Mouse (Mus musculus): ENCODE data around the gene Vwa3b.

GRCm38 (mm10) chr1:37041856-37042255 is 15.5 kb downstream of the Vwa3b start:
- TF ChIP-seq POLR2A (IDR thresholded peaks at IDR 0.05; ENCODE audit: insufficient read length, low read depth): no peak
- TF ChIP-seq E2F4 (IDR thresholded peaks at IDR 0.05; ENCODE audit: insufficient read depth): no peak
- TF ChIP-seq USF1 (IDR thresholded peaks at IDR 0.05; ENCODE audit: low read depth): no peak
- no peak for TF ChIP-seq MYOD1 (IDR thresholded peaks at IDR 0.05; ENCODE audit: control insufficient read depth in 1 of 3, insufficient read length in 2 of 3, low read depth in 2 of 3)
- no peak for TF ChIP-seq MAX (IDR thresholded peaks at IDR 0.05; ENCODE audit: low read depth)
- TF ChIP-seq MYOG (IDR thresholded peaks at IDR 0.05; ENCODE audit: control insufficient read depth in 1 of 3, insufficient read depth in 1 of 3, insufficient read length in 2 of 3, low read depth in 2 of 3): no peak
- TF ChIP-seq TCF3 (IDR thresholded peaks at IDR 0.05; ENCODE audit: insufficient read length, low read depth): no peak
- no peak for TF ChIP-seq CEBPB (IDR thresholded peaks at IDR 0.05; ENCODE audit: insufficient read depth, poor library complexity, severe bottlenecking)
- TF ChIP-seq POLR2AphosphoS2 (IDR thresholded peaks at IDR 0.05; ENCODE audit: insufficient read length, low read depth): no peak
- no peak for TF ChIP-seq TCF12 (IDR thresholded peaks at IDR 0.05; ENCODE audit: insufficient read depth, poor library complexity, severe bottlenecking)
- no peak for TF ChIP-seq SRF (IDR thresholded peaks at IDR 0.05; ENCODE audit: control insufficient read depth, insufficient read length, low read depth)
- TF ChIP-seq REST (IDR thresholded peaks at IDR 0.05; ENCODE audit: insufficient read depth, insufficient read length): no peak

Measured in myocyte (in vitro differentiated cells).